Mouse (Mus musculus): ENCODE measurements around the gene Odf3. TPM values are rescaled to one million over a fixed set of nuclear protein-coding genes. Genes with fewer than 3 reads are reported as not detected.
A peak's percentile ranks its signal among the peaks of the same experiment; 100 is the strongest.

Odf3 gene
- not detected in 2 replicates for polyA plus RNA-seq (2012; rRNA removed)
- polyA plus RNA-seq (2014; fragmentation: Nextera tagmentation; extraction: Ambion mirVana): not detected in 2 replicates

DNA sequence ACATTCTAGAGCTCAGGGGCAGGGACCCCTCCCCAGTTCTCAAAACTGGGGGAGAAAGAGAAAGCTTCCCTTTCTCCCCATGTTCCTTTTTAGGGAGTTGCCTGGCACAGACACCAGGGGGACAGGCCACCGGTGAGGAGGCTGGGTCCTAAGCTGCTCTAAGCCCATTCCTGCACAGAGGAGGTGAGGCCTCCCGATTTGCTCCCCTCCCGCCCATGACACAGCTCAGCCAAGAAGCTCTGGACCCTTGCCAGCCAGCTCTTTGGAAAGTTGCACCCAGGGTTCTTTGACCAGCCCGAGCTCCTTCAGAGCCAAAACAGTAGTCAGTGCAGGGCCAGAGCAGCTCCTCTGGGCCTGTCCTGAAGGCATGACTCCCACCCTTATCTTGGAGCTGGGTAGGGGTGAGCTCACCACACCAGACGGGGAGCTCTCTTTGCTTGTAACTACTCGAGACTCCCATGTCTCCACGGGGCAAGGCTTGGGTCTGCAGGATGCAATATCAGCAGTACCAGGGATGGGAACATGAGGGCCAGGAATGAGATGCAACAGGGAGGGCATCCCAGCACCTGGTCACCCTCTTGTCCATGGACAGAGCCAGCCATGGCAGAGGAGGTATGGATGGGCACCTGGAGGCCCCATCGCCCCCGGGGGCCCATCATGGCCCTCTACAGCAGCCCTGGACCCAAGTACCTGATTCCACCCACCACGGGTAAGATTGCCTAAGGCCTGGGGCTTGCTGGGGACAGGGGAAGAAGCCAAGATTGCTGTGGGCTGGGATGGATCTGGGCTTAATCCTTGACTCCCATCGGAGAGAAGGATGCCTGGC, at the start of gene Odf3:
Gene Odf3 (plus strand): TSS at position 51 of the 826 bp plus-strand sequence.
- Histone ChIP-seq H3K36me3 (replicated peaks; ENCODE audit: control insufficient read depth, insufficient read depth, low read depth) (peaks cover 9% of the 10 kb centered on the region; the same call in 1 of the 2 replicates), H3K4me3 (ENCODE audit: insufficient read depth in 1 of 2, low read depth in 2 of 2, low read length in 2 of 2) (no peak within 1 kb of the TSS), H3K4me2 (ENCODE audit: low read depth) (no peak within 1 kb of the TSS), H3K27ac (no peak within 1 kb of the TSS), H3K9me3 (ENCODE audit: control insufficient read depth, low read length) (no peaks in the 10 kb centered on the region), H3K9ac (replicated peaks) (no peak within 1 kb of the TSS), H3K4me1 (replicated peaks; ENCODE audit: control insufficient read depth in 2 of 2, insufficient read depth in 2 of 2, low read length in 1 of 2) (no peaks in the 10 kb centered on the region), H3K27me3 (ENCODE audit: control insufficient read depth, insufficient read depth, low read length) (no peaks in the 10 kb centered on the region)
- 51% methylated on average over 11 of the region's 11 CpGs for WGBS (ENCODE audit: insufficient replicate concordance)
- no peak for ATAC-seq (ENCODE audit: insufficient read depth)
- TF ChIP-seq EP300 (IDR thresholded peaks at IDR 0.05; ENCODE audit: low read depth): no peak
- TF ChIP-seq CTCF (IDR thresholded peaks at IDR 0.05; ENCODE audit: low read depth): no peak
- DNase-seq (ENCODE audit: low read depth in 3 of 3, low spot score in 3 of 3): no peak

DNA sequence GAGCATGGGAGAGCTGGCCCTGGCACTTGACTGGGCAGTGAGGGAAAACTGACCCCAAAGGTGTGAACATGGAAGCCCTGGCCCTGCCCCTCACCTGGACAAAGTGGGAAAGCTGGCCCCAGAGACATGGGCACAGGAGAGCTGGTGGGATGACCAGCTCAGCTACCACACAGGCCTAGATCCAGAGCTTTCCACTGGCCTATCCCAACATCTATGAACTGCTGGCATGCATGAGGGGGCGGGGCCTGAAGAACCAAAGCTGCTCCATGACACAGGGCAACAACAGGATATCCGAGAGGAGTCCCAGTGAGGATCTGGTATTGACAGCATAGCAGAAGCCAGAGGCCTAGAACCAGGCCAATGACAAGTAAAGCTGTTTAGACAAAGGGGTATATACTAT, 49.4 kb upstream of the Odf3 start:
- Histone ChIP-seq H3K36me3 (replicated peaks; ENCODE audit: control insufficient read depth, insufficient read depth, low read depth) (no peaks in the 10 kb centered on the region), H3K27ac (no peak overlapping the region), H3K9ac (replicated peaks) (no peak overlapping the region), H3K4me1 (replicated peaks; ENCODE audit: control insufficient read depth in 2 of 2, insufficient read depth in 2 of 2, low read length in 1 of 2) (no peaks in the 10 kb centered on the region), H3K4me2 (ENCODE audit: low read depth) (no peak overlapping the region), H3K4me3 (ENCODE audit: insufficient read depth in 1 of 2, low read depth in 2 of 2, low read length in 2 of 2) (no peak overlapping the region), H3K9me3 (ENCODE audit: control insufficient read depth, low read length) (no peaks in the 10 kb centered on the region), H3K27me3 (ENCODE audit: control insufficient read depth, insufficient read depth, low read length) (no peaks in the 10 kb centered on the region)
- WGBS (ENCODE audit: insufficient replicate concordance): 42% methylated on average over 2 of the region's 2 CpGs
- DNase-seq (ENCODE audit: low read depth in 3 of 3, low spot score in 3 of 3) (no peak), ATAC-seq (ENCODE audit: insufficient read depth) (no peak)
- TF ChIP-seq CTCF (IDR thresholded peaks at IDR 0.05; ENCODE audit: low read depth) (no peak), EP300 (IDR thresholded peaks at IDR 0.05; ENCODE audit: low read depth) (no peak)

DNA sequence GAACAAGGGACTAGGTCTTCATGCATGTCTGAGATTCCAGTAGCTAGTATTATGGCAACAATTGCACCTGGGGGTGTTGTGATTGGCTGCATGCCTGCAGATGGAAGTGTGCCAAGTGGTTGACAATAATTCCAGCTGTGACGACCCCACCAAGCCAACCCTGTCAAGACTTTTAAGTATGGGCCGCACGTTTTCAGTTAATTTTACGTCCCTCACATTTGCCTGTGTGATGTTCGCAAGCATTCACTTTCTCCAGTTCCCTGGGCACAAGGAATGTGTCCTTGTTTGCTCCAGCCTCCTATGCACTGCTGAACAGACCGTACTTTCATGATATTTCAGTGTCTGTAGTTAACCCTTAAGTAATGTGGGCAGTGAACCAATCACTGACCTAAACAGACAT, 45.0 kb upstream of the Odf3 start:
- no peaks in the 10 kb centered on the region for H3K27me3 ChIP-seq (ENCODE audit: control insufficient read depth, insufficient read depth, low read length)
- no peak for ATAC-seq (ENCODE audit: insufficient read depth)
- 68% methylated on average over 6 of the region's 6 CpGs for WGBS (ENCODE audit: insufficient replicate concordance)
- H3K36me3 ChIP-seq (replicated peaks; ENCODE audit: control insufficient read depth, insufficient read depth, low read depth): no peaks in the 10 kb centered on the region
- H3K9me3 ChIP-seq (ENCODE audit: control insufficient read depth, low read length): no peaks in the 10 kb centered on the region
- no peak for TF ChIP-seq EP300 (IDR thresholded peaks at IDR 0.05; ENCODE audit: low read depth)
- TF ChIP-seq CTCF (IDR thresholded peaks at IDR 0.05; ENCODE audit: low read depth): no peak
- H3K4me3 ChIP-seq (ENCODE audit: insufficient read depth in 1 of 2, low read depth in 2 of 2, low read length in 2 of 2): no peak overlapping the region
- H3K4me1 ChIP-seq (replicated peaks; ENCODE audit: control insufficient read depth in 2 of 2, insufficient read depth in 2 of 2, low read length in 1 of 2): no peaks in the 10 kb centered on the region
- H3K9ac ChIP-seq (replicated peaks): no peak overlapping the region
- no peak overlapping the region for H3K27ac ChIP-seq
- H3K4me2 ChIP-seq (ENCODE audit: low read depth): no peak overlapping the region
- no peak for DNase-seq (ENCODE audit: low read depth in 3 of 3, low spot score in 3 of 3)

DNA sequence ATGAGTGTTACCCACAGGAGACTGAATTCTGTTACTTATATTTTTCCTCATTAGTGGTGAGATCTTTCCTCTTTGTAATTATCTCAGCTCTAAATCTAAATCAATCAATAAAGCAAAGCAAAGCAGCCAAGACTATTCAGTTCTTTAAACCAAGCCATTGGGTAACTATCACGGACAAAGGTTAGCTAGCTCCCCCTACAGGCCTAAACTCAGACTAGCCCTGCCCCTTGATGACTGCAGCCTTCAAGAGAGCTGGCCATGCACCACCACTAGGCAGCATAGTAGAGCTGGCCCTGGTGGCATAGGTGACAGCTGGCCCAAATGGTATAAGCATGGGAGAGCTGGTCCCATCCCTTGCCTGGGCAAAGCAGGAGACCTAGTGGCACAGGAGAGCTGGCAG, 41.9 kb upstream of the Odf3 start:
- no peak overlapping the region for H3K27ac ChIP-seq
- H3K4me2 ChIP-seq (ENCODE audit: low read depth): no peak overlapping the region
- no peak overlapping the region for H3K4me3 ChIP-seq (ENCODE audit: insufficient read depth in 1 of 2, low read depth in 2 of 2, low read length in 2 of 2)
- DNase-seq (ENCODE audit: low read depth in 3 of 3, low spot score in 3 of 3) (peak; percentile 12 to 18 (median 16)), ATAC-seq (ENCODE audit: insufficient read depth) (no peak)
- H3K4me1 ChIP-seq (replicated peaks; ENCODE audit: control insufficient read depth in 2 of 2, insufficient read depth in 2 of 2, low read length in 1 of 2): no peaks in the 10 kb centered on the region
- TF ChIP-seq CTCF (IDR thresholded peaks at IDR 0.05; ENCODE audit: low read depth): peak; percentile 82
- no peak for TF ChIP-seq EP300 (IDR thresholded peaks at IDR 0.05; ENCODE audit: low read depth)
- H3K36me3 ChIP-seq (replicated peaks; ENCODE audit: control insufficient read depth, insufficient read depth, low read depth): no peaks in the 10 kb centered on the region
- H3K27me3 ChIP-seq (ENCODE audit: control insufficient read depth, insufficient read depth, low read length): no peaks in the 10 kb centered on the region
- H3K9ac ChIP-seq (replicated peaks): no peak overlapping the region
- H3K9me3 ChIP-seq (ENCODE audit: control insufficient read depth, low read length): no peaks in the 10 kb centered on the region
- WGBS (ENCODE audit: insufficient replicate concordance): 7% methylated on average over 1 of the region's 1 CpGs

DNA sequence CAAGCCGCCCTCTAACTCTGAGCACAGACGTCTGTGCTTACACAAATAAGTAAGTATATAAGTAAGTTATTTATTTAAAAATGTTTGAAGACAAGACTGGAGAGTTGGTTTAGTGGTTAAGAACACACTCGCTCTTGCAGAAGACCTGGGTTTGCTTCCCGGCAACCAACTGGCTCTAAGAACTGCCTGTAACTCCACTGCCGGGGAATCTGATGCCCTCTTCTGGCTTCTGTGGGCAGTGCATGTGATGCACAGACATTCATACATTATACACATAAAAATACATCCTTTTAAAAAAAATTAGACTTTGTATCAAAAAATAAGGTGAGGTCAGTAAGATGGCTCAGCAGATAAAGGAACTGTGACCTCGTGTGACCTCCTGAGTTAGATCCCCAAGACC, 37.1 kb upstream of the Odf3 start:
- Histone ChIP-seq H3K27ac (no peak overlapping the region), H3K27me3 (ENCODE audit: control insufficient read depth, insufficient read depth, low read length) (no peaks in the 10 kb centered on the region), H3K36me3 (replicated peaks; ENCODE audit: control insufficient read depth, insufficient read depth, low read depth) (no peaks in the 10 kb centered on the region), H3K4me3 (ENCODE audit: insufficient read depth in 1 of 2, low read depth in 2 of 2, low read length in 2 of 2) (no peak overlapping the region), H3K4me2 (ENCODE audit: low read depth) (no peak overlapping the region), H3K9me3 (ENCODE audit: control insufficient read depth, low read length) (no peaks in the 10 kb centered on the region), H3K4me1 (replicated peaks; ENCODE audit: control insufficient read depth in 2 of 2, insufficient read depth in 2 of 2, low read length in 1 of 2) (no peaks in the 10 kb centered on the region), H3K9ac (replicated peaks) (no peak overlapping the region)
- no peak for DNase-seq (ENCODE audit: low read depth in 3 of 3, low spot score in 3 of 3)
- TF ChIP-seq EP300 (IDR thresholded peaks at IDR 0.05; ENCODE audit: low read depth) (no peak), CTCF (IDR thresholded peaks at IDR 0.05; ENCODE audit: low read depth) (peak; percentile 41)
- WGBS (ENCODE audit: insufficient replicate concordance): 73% methylated on average over 6 of the region's 6 CpGs
- no peak for ATAC-seq (ENCODE audit: insufficient read depth)
